Mouse (Mus musculus) testis, adult 10 weeks (tissue): ENCODE data around the gene Foxn4. TPM values are rescaled to one million over a fixed set of nuclear protein-coding genes. Genes with fewer than 3 reads are reported as not detected.

Source experiments
- polyA plus RNA-seq: library from polyadenylated mRNA; stranded (reverse); fragments of 350-450 nt; fragmentation: Illumina TruSeq; extraction: RNeasy Lipid Tissue Mini Kit (QIAGEN cat#74804); gene quantifications from one replicate; pipeline ENCODE4 v1.2.3, GENCODE M21; 2014; ENCODE audit warnings: low read depth, low replicate concordance

Foxn4 gene
- not detected for polyA plus RNA-seq

GRCm38 (mm10) chr5:114273693-114274402 lies at the start of gene Foxn4:
TSS of gene Foxn4 (minus strand) at chr5:114273807.

GRCm38 (mm10) chr5:114288874-114289273 lies 15.3 kb upstream of the Foxn4 start, which contains the start of gene Myo1h:
TSS of gene Myo1h (plus strand) at chr5:114289166.

Other genes starting within 250 kb of the Foxn4 start
- gene Usp30, start 208.3 kb downstream of the Foxn4 start, polyA plus RNA-seq, result 3.1 TPM
- 1.8 TPM for gene Svop, start 182.2 kb downstream of the Foxn4 start, polyA plus RNA-seq
- gene Alkbh2, start 145.6 kb downstream of the Foxn4 start, polyA plus RNA-seq, result 0.25 TPM
- 1.3 TPM for gene Ung, start 143.4 kb downstream of the Foxn4 start, polyA plus RNA-seq
- 0.29 TPM for gene Acacb, start 127.3 kb downstream of the Foxn4 start, polyA plus RNA-seq
- gene Myo1h, start 15.4 kb upstream of the Foxn4 start, polyA plus RNA-seq, result 0.49 TPM
- gene Kctd10, start 106.7 kb upstream of the Foxn4 start, polyA plus RNA-seq, result 18.8 TPM
- 10.9 TPM for gene Ube3b, start 106.8 kb upstream of the Foxn4 start, polyA plus RNA-seq
- 1.3 TPM for gene Mmab, start 170.3 kb upstream of the Foxn4 start, polyA plus RNA-seq
- gene Mvk, start 170.5 kb upstream of the Foxn4 start, polyA plus RNA-seq, result not detected